Comparison of ENCODE assay signal across 25 mouse cellular contexts in the genomic region with DNA sequence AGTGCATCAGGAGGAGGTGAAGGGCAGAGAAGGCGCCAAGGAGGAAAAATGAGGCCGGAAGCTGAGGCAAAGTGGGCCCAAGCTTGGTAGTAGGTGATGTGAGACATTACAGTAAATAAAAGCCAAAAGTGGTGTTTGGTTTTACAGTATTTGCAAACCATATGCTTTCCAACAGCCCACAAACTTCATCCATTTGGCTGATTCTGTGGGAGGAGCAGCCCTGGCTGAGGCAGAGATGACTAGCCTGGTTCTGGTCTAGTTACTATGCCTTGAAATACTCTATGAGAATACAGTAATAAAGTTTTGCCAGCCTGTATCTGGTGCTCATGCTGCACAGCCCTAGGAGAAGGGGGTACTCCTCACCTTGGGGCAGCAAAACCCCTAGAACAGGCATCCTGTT. TPM values are rescaled to one million over a fixed set of nuclear protein-coding genes. Genes with fewer than 3 reads are reported as not detected.
DNase-seq lines count a peak whose midpoint lies in the region; ATAC-seq lines count a peak whose summit lies in the region.
"Had no signal": no experiment of that assay in that cellular context is flagged by ENCODE, and none has a peak within 500 bp of the region (broad histone marks: within the 10 kb centered on the region; RNA-seq: fewer than 3 reads in every experiment).

No protein-coding gene starts in this region.

- no peak overlapping the region for H3K9ac ChIP-seq in midbrain, embryonic 13.5 days (replicated peaks)
- H3K9ac ChIP-seq: embryonic facial prominence, embryonic 12.5 days; forebrain, embryonic 13.5 days; forebrain, embryonic 15.5 days had no signal

- peaks cover 19% of the 10 kb centered on the region for H3K4me1 ChIP-seq in midbrain, embryonic 10.5 days
- peaks cover 11% of the 10 kb centered on the region; the same call in 1 of the 2 replicates for H3K4me1 ChIP-seq in midbrain, embryonic 13.5 days (replicated peaks)
- H3K4me1 ChIP-seq: embryonic facial prominence, embryonic 12.5 days; forebrain, embryonic 15.5 days had no signal

- H3K4me2 ChIP-seq in midbrain, embryonic 13.5 days (replicated peaks), result no peak overlapping the region
- H3K4me2 ChIP-seq: embryonic facial prominence, embryonic 12.5 days; forebrain, embryonic 13.5 days; forebrain, embryonic 15.5 days had no signal

- 0 out of 2 replicates have a peak overlapping the region, but pooled peaks have one; percentile 43 for H3K27ac ChIP-seq in midbrain, embryonic 10.5 days (replicated peaks)
- no peak overlapping the region for H3K27ac ChIP-seq in midbrain, embryonic 13.5 days
- H3K27ac ChIP-seq: embryonic facial prominence, embryonic 10.5 days; embryonic facial prominence, embryonic 12.5 days; forebrain, embryonic 13.5 days; forebrain, embryonic 15.5 days had no signal

- no peak for DNase-seq in frontal cortex, postnatal 36 days (ENCODE audit: low spot score in 2 of 2)
- DNase-seq in midbrain, embryonic 10.5 days (ENCODE audit: low spot score), result no peak
- peak; percentile 43 to 56 for DNase-seq in right cerebral cortex, adult 2 months (ENCODE audit: low spot score in 2 of 2)
- DNase-seq in right cerebral cortex, postnatal 4 days, result no peak
- no peak for DNase-seq in cerebellum, adult 11 months
- DNase-seq: adrenal gland, adult 8-10 months; adrenal gland, postnatal 14 days; adrenal gland, postnatal 36 days; B cell, adult 2 months; cerebellum, adult 11-12 months; cerebellum, adult 2 months; cerebellum, adult 9-10 months; cerebellum, postnatal 10 days; cerebellum, postnatal 25 days had no signal

- H3K4me3 ChIP-seq in midbrain, embryonic 10.5 days, result no peak overlapping the region
- H3K4me3 ChIP-seq in midbrain, embryonic 13.5 days (replicated peaks), result no peak overlapping the region
- H3K4me3 ChIP-seq: embryonic facial prominence, embryonic 10.5 days; embryonic facial prominence, embryonic 12.5 days; forebrain, embryonic 13.5 days; forebrain, embryonic 15.5 days had no signal

- H3K27me3 ChIP-seq in midbrain, embryonic 10.5 days (ENCODE audit: low read depth, poor library complexity, severe bottlenecking), result no peaks in the 10 kb centered on the region
- H3K27me3 ChIP-seq in midbrain, embryonic 13.5 days, result no peaks in the 10 kb centered on the region
- H3K27me3 ChIP-seq: CH12.LX; embryonic facial prominence, embryonic 12.5 days; forebrain, embryonic 13.5 days; forebrain, embryonic 15.5 days had no signal

- WGBS in midbrain, embryonic 10.5 days, result 69% methylated on average over 2 of the region's 2 CpGs
- 84% methylated on average over 2 of the region's 2 CpGs for WGBS in midbrain, embryonic 13.5 days

- H3K9me3 ChIP-seq in midbrain, embryonic 10.5 days (replicated peaks), result no peaks in the 10 kb centered on the region
- no peaks in the 10 kb centered on the region for H3K9me3 ChIP-seq in midbrain, embryonic 13.5 days
- H3K9me3 ChIP-seq: embryonic facial prominence, embryonic 10.5 days; embryonic facial prominence, embryonic 12.5 days; forebrain, embryonic 13.5 days; forebrain, embryonic 15.5 days; G1E had no signal

- no peaks in the 10 kb centered on the region for H3K36me3 ChIP-seq in midbrain, embryonic 10.5 days
- no peaks in the 10 kb centered on the region for H3K36me3 ChIP-seq in midbrain, embryonic 13.5 days
- H3K36me3 ChIP-seq: embryonic facial prominence, embryonic 10.5 days; embryonic facial prominence, embryonic 12.5 days; forebrain, embryonic 15.5 days; G1E had no signal

- ATAC-seq in frontal cortex, adult (ENCODE audit: low TSS enrichment), result peak; percentile 66; the same call in 1 of the 2 replicates
- no peak for ATAC-seq in midbrain, embryonic 13.5 days
- ATAC-seq: activated CD4-positive, CD25-positive, alpha-beta regulatory T cell, adult 4 months; CD4-positive, CD25-positive, alpha-beta regulatory T cell, adult 4 months; forebrain, embryonic 13.5 days; forebrain, embryonic 15.5 days; Patski had no signal

RNA-seq across cellular contexts. Expression of gene Fam83f, which starts 21.2 kb away (rescaled TPM):
- 0.26 and 0.64 TPM in 2 replicates for polyA plus RNA-seq in midbrain, embryonic 10.5 days (2016; fragmentation: Nextera tagmentation; extraction: Ambion mirVana)
- 0.19 and 0.27 TPM in 2 replicates for polyA plus RNA-seq in midbrain, embryonic 13.5 days (2015; fragmentation: Nextera tagmentation; extraction: Ambion mirVana)
- polyA plus RNA-seq: activated CD4-positive, CD25-positive, alpha-beta regulatory T cell, adult 4 months; forebrain, embryonic 13.5 days; G1E; Patski had no signal

Comparison
In these comparisons a context has a peak if more than half of its experiments do, and no peak if none do; other contexts are left out.
1. DNase-seq: peak in right cerebral cortex, adult 2 months (2 of 2); none in frontal cortex, postnatal 36 days (0 of 2), midbrain, embryonic 10.5 days (single experiment), right cerebral cortex, postnatal 4 days (single experiment) and cerebellum, adult 11 months (single experiment).